Mouse (Mus musculus) neural tube, embryonic 11.5 days (tissue): ENCODE data around the gene Cpox. TPM values are rescaled to one million over a fixed set of nuclear protein-coding genes. Genes with fewer than 3 reads are reported as not detected.

ENCODE experiments used
- ATAC-seq: fragments of 200-750 bp; cut with Nextera tagmentation; 2 replicates; pipeline ENCODE4 v1.8.0; 2017; ENCODE audit warnings: moderate number of reproducible peaks, mild to moderate bottlenecking, moderate TSS enrichment, moderate library complexity; ENCODE audit not compliant: insufficient read depth, low FRiP score, low TSS enrichment
- DNase-seq: peaks from one replicate; pipeline ENCODE4 v3.0.0-alpha.2; 2015; ENCODE audit warnings: low spot score
- H3K27ac ChIP-seq: fragments of 300-500 bp; sonication (generic); 2 replicates; pipeline ENCODE4 v1.5.1; 2014; ENCODE audit warnings: low read depth, mild to moderate bottlenecking, low read length
- H3K27me3 ChIP-seq: fragments of 300-500 bp; sonication (generic); 2 replicates; pipeline ENCODE4 v1.6.1; 2014; ENCODE audit warnings: mild to moderate bottlenecking, low read length, mixed read lengths; ENCODE audit not compliant: control insufficient read depth, insufficient read depth
- H3K36me3 ChIP-seq: fragments of 300-500 bp; sonication (generic); 2 replicates; pipeline ENCODE4 v1.6.1; 2014; ENCODE audit warnings: mild to moderate bottlenecking, low read length, moderate library complexity, mixed read lengths; ENCODE audit not compliant: control insufficient read depth, insufficient read depth
- H3K4me1 ChIP-seq: fragments of 300-500 bp; sonication (generic); 2 replicates; pipeline ENCODE4 v1.6.1; 2014; ENCODE audit warnings: low read length, mixed read lengths; ENCODE audit not compliant: control insufficient read depth, insufficient read depth
- H3K4me2 ChIP-seq: fragments of 300-500 bp; sonication (generic); 2 replicates; pipeline ENCODE4 v1.6.1; 2014; ENCODE audit warnings: low read depth, mild to moderate bottlenecking, moderate library complexity
- H3K4me3 ChIP-seq: fragments of 300-500 bp; sonication (generic); 2 replicates; pipeline ENCODE4 v1.5.1; 2014; ENCODE audit warnings: low read depth, low read length
- H3K9ac ChIP-seq: fragments of 300-500 bp; sonication (generic); 2 replicates; pipeline ENCODE4 v1.6.1; 2014; ENCODE audit warnings: mild to moderate bottlenecking, low read length
- H3K9me3 ChIP-seq: fragments of 300-500 bp; sonication (generic); 2 replicates; pipeline ENCODE4 v1.6.1; 2016; ENCODE audit warnings: low read length; ENCODE audit not compliant: control insufficient read depth
- WGBS: fragments of 180-500 bp; shearing (Covaris S2); extraction: QIAGEN DNeasy Blood & Tissue Kit; methylation state at CpG from one replicate; pipeline ENCODE4 v1.1.7; 2014; 5-methylcytosine and 5-hydroxymethylcytosine counted together
- polyA plus RNA-seq: library from polyadenylated mRNA; unstranded; fragments of >200 nt; fragmentation: Nextera tagmentation; extraction: Ambion mirVana; gene quantifications from 2 replicates; pipeline ENCODE4 v1.2.1, GENCODE M21; 2014

Gene Cpox
- polyA plus RNA-seq, 1 experiment from 2014 or later: 22.3 TPM

- Histone ChIP-seq H3K36me3 (no peaks in the 10 kb centered on the region), H3K27ac (no peak overlapping the region), H3K4me1 (no peaks in the 10 kb centered on the region), H3K4me2 (no peak overlapping the region), H3K27me3 (no peaks in the 10 kb centered on the region), H3K9me3 (no peaks in the 10 kb centered on the region), H3K4me3 (no peak overlapping the region), H3K9ac (no peak overlapping the region)
- ATAC-seq: no peak
- no peak for DNase-seq
- 89% methylated on average over 4 of the region's 4 CpGs for WGBS
Observed at GRCm38 (mm10) chr16:58637448-58637847, 32.6 kb upstream of the Cpox start.

DNA sequence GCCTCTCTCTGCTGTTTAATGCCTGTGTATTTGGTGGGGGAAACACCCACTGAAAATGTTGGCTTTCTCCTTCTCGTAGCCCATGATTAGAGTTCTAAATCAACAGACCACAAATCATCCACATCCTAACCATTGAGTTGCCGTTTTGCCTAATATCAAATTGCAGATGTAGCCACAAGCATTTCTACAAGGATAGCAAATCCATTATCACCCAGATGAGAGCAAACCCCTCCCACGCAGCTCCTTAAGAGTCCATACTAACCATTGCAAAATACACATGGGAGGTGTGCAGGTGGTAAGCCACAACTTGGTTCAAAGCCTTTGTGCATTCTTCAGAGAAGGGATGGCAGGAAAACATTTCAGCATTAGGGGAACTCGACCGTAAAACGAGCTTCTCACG lies 32.1 kb upstream of the Cpox start:
- DNase-seq (no peak), ATAC-seq (no peak)
- no peaks in the 10 kb centered on the region for H3K36me3 ChIP-seq
- no peak overlapping the region for H3K4me3 ChIP-seq
- WGBS: 84% methylated on average over 7 of the region's 7 CpGs
- no peaks in the 10 kb centered on the region for H3K27me3 ChIP-seq
- no peak overlapping the region for H3K9ac ChIP-seq
- no peak overlapping the region for H3K4me2 ChIP-seq
- H3K27ac ChIP-seq: no peak overlapping the region
- no peaks in the 10 kb centered on the region for H3K9me3 ChIP-seq
- no peaks in the 10 kb centered on the region for H3K4me1 ChIP-seq

GRCm38 (mm10) chr16:58638689-58639175 lies 31.4 kb upstream of the Cpox start, which contains the start of gene E330017A01Rik:
E330017A01Rik (minus strand) TSS chr16:58638739.
- H3K4me2 ChIP-seq: no peak within 1 kb of the TSS
- H3K9ac ChIP-seq: no peak within 1 kb of the TSS
- H3K4me3 ChIP-seq: no peak within 1 kb of the TSS
- H3K9me3 ChIP-seq: no peaks in the 10 kb centered on the region
- no peaks in the 10 kb centered on the region for H3K36me3 ChIP-seq
- H3K4me1 ChIP-seq: no peaks in the 10 kb centered on the region
- no peak for DNase-seq
- H3K27ac ChIP-seq: no peak within 1 kb of the TSS
- no peaks in the 10 kb centered on the region for H3K27me3 ChIP-seq
- WGBS: 91% methylated on average over 3 of the region's 3 CpGs
- no peak for ATAC-seq

DNA sequence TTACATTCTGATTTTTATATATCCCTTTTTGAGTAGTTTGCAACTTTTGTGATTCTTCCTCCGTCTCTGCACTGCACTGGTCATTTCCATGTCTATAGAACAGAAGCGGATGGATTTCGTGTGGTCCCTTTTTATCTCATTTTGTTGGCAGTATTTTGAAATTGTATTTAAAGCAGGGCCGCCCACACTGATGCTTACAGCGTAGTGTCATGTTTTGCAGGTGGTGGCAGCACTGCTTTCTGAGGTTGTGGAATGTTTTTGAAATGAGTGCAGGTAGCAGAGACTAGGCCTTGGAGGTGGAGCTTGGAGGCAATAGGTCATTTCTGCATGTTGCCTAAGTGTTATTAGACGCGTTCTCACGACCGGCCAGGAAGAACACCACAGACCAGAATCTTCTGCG lies 20.1 kb upstream of the Cpox start:
- no peaks in the 10 kb centered on the region for H3K27me3 ChIP-seq
- WGBS: 94% methylated on average over 10 of the region's 10 CpGs
- H3K36me3 ChIP-seq: no peaks in the 10 kb centered on the region
- no peak overlapping the region for H3K4me3 ChIP-seq
- H3K9me3 ChIP-seq: no peaks in the 10 kb centered on the region
- DNase-seq (no peak), ATAC-seq (no peak)
- H3K4me1 ChIP-seq: no peaks in the 10 kb centered on the region
- H3K4me2 ChIP-seq: no peak overlapping the region
- no peak overlapping the region for H3K27ac ChIP-seq
- no peak overlapping the region for H3K9ac ChIP-seq

- Histone ChIP-seq H3K36me3 (no peaks in the 10 kb centered on the region), H3K9ac (no peak overlapping the region), H3K4me3 (no peak overlapping the region), H3K27ac (no peak overlapping the region), H3K4me1 (no peaks in the 10 kb centered on the region), H3K4me2 (no peak overlapping the region), H3K27me3 (no peaks in the 10 kb centered on the region), H3K9me3 (no peaks in the 10 kb centered on the region)
- ATAC-seq (no peak), DNase-seq (no peak)
Observed at GRCm38 (mm10) chr16:58655751-58656150, 14.3 kb upstream of the Cpox start.

GRCm38 (mm10) chr16:58656526-58656925 lies 13.6 kb upstream of the Cpox start:
- Histone ChIP-seq H3K36me3 (no peaks in the 10 kb centered on the region), H3K27me3 (no peaks in the 10 kb centered on the region), H3K4me3 (no peak overlapping the region), H3K9ac (no peak overlapping the region), H3K9me3 (no peaks in the 10 kb centered on the region), H3K4me1 (no peaks in the 10 kb centered on the region), H3K4me2 (no peak overlapping the region), H3K27ac (no peak overlapping the region)
- DNase-seq (no peak), ATAC-seq (no peak)
- WGBS: 94% methylated on average over 4 of the region's 4 CpGs

DNA sequence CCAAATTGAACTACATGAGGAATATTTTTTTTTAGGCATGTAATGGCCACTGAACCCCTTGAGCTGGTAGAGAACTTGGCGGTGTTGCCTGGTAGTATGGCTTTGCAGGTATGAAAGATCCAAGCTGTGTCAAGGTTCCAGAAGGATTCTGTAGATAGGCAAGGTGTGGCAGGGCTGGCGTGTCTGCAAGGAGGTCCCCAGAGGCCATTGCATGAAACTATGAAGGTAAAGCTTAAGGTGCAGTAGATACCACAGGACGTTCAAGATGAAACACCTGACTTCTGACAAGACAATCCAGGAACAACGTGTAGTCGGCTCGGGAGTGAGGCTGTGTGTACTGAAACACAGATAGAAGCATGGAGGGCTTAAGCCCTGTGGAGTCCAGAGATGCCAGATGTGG lies 11.4 kb upstream of the Cpox start:
- ATAC-seq: no peak
- no peak for DNase-seq
- Histone ChIP-seq H3K9me3 (no peaks in the 10 kb centered on the region), H3K9ac (no peak overlapping the region), H3K27ac (no peak overlapping the region), H3K4me3 (no peak overlapping the region), H3K4me1 (no peaks in the 10 kb centered on the region), H3K4me2 (no peak overlapping the region), H3K27me3 (no peaks in the 10 kb centered on the region), H3K36me3 (no peaks in the 10 kb centered on the region)
- 84% methylated on average over 6 of the region's 6 CpGs for WGBS

DNA sequence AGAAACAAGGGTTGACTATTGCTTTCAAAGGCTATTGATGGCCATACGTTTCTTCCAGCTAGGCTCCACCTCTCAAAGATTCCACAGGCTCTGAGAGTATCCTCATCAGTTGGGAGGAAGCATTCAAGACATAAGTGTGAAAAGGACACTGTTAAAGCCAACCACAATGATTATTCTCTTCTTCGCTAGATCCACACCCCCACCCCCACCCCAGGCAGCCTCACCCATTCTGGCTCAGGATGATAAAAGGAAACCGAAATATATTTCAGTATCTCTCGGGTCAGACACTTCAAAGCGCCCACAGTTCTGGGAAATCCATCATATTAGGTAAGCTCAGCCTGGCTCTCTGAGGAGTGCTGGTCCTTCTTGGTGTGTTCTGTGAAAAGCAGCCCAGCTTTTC lies 8.3 kb upstream of the Cpox start:
- H3K4me3 ChIP-seq: no peak overlapping the region
- H3K36me3 ChIP-seq: no peaks in the 10 kb centered on the region
- no peak overlapping the region for H3K27ac ChIP-seq
- no peaks in the 10 kb centered on the region for H3K4me1 ChIP-seq
- H3K4me2 ChIP-seq: no peak overlapping the region
- ATAC-seq: no peak
- no peak for DNase-seq
- H3K27me3 ChIP-seq: no peaks in the 10 kb centered on the region
- H3K9me3 ChIP-seq: no peaks in the 10 kb centered on the region
- no peak overlapping the region for H3K9ac ChIP-seq
- WGBS: 72% methylated on average over 5 of the region's 5 CpGs

DNA sequence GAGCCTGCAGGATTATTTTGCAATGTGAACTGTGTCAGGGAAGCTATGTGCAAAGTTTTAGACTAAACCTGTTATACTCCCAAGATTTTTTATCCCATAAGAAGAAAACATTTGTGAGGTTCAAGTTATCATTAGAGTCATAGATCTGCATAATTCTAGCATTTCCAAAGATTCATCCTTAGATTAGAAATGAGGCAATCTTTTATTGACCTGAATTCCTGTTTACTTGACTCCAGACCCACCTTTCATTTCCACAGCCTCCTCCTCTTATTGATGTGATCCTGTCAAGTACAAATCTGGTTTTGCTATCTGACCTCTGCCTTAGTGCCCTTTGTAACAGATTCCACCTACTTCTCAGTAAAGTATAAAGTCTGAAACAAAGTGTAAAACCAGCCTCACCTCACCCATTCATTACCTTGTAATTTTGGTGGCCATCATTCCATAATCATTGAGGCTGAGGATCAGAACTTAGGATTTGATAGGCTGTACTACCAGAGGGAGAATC lies 7.8 kb upstream of the Cpox start:
- Histone ChIP-seq H3K4me1 (no peaks in the 10 kb centered on the region), H3K27ac (no peak overlapping the region), H3K27me3 (no peaks in the 10 kb centered on the region), H3K4me2 (no peak overlapping the region), H3K9me3 (no peaks in the 10 kb centered on the region), H3K4me3 (no peak overlapping the region), H3K9ac (no peak overlapping the region), H3K36me3 (no peaks in the 10 kb centered on the region)
- DNase-seq (no peak), ATAC-seq (no peak)
